Mouse (Mus musculus) heart, postnatal 0 days (tissue): ENCODE results near the gene Phf7. TPM values are rescaled to one million over a fixed set of nuclear protein-coding genes. Genes with fewer than 3 reads are reported as not detected.

Experiments
- ATAC-seq: fragments of 200-750 bp; cut with Nextera tagmentation; 2 replicates; pipeline ENCODE4 v1.8.0; 2017; ENCODE audit warnings: low read depth, moderate number of reproducible peaks, moderate library complexity; ENCODE audit not compliant: insufficient read depth
- DNase-seq: peaks from one replicate; pipeline ENCODE4 v3.0.0-alpha.2; 2016; ENCODE audit warnings: low spot score
- H3K27ac ChIP-seq: fragments of 300-500 bp; sonication (generic); 2 replicates; pipeline ENCODE4 v1.5.1; 2014; ENCODE audit warnings: low read depth, mild to moderate bottlenecking
- H3K27me3 ChIP-seq: fragments of 300-500 bp; sonication (generic); 2 replicates; pipeline ENCODE4 v1.6.1; 2014; ENCODE audit warnings: low read length, mixed read lengths; ENCODE audit not compliant: control insufficient read depth, insufficient read depth
- H3K36me3 ChIP-seq: fragments of 300-500 bp; sonication (generic); replicated peaks from 2 replicates; pipeline ENCODE4 v1.6.1; 2014; ENCODE audit warnings: low read length, mixed read lengths; ENCODE audit not compliant: control insufficient read depth, insufficient read depth
- H3K4me1 ChIP-seq: fragments of 300-500 bp; sonication (generic); 2 replicates; pipeline ENCODE4 v1.6.1; 2014; ENCODE audit warnings: antibody characterized with exemption; ENCODE audit not compliant: control insufficient read depth, insufficient read depth
- H3K4me2 ChIP-seq: fragments of 300-500 bp; sonication (generic); 2 replicates; pipeline ENCODE4 v1.6.1; 2014; ENCODE audit warnings: low read depth, mild to moderate bottlenecking, low read length, moderate library complexity
- H3K4me3 ChIP-seq: fragments of 300-500 bp; sonication (generic); 2 replicates; pipeline ENCODE4 v1.5.1; 2014; ENCODE audit warnings: low read depth, low read length
- H3K9ac ChIP-seq: fragments of 300-500 bp; sonication (generic); replicated peaks from 2 replicates; pipeline ENCODE4 v1.6.1; 2014; ENCODE audit warnings: low read depth, low read length, mixed read lengths
- H3K9me3 ChIP-seq: fragments of 300-500 bp; sonication (generic); replicated peaks from 2 replicates; pipeline ENCODE4 v1.6.1; 2016; ENCODE audit warnings: low read length; ENCODE audit not compliant: control insufficient read depth
- CTCF ChIP-seq: IDR thresholded peaks from 2 replicates; pipeline ENCODE4 v1.5.1; 2016; ENCODE audit warnings: antibody characterized with exemption, control low read depth, low read depth
- EP300 ChIP-seq: IDR thresholded peaks from 2 replicates; pipeline ENCODE4 v1.6.1; 2016; ENCODE audit warnings: antibody characterized with exemption, low read depth
- WGBS: fragments of 180-500 bp; shearing (Covaris S2); extraction: QIAGEN DNeasy Blood & Tissue Kit; methylation state at CpG from one replicate; pipeline ENCODE4 v1.1.7; 2014; 5-methylcytosine and 5-hydroxymethylcytosine counted together
- polyA plus RNA-seq: library from polyadenylated mRNA; unstranded; fragments of >200 nt; fragmentation: Nextera tagmentation; extraction: Ambion mirVana; gene quantifications from 2 replicates; pipeline ENCODE4 v1.2.1, GENCODE M21; 2015
- total RNA-seq: library from RNA; depleted of rRNA; stranded (reverse); fragments of >200 nt; gene quantifications from 2 replicates; pipeline ENCODE4 v1.2.3, GENCODE M21; 2014; ENCODE audit warnings: low replicate concordance

Phf7 gene
- total and polyA plus RNA-seq, 2 experiments from 2014 or later, result 2.1 to 12.5 TPM

DNA sequence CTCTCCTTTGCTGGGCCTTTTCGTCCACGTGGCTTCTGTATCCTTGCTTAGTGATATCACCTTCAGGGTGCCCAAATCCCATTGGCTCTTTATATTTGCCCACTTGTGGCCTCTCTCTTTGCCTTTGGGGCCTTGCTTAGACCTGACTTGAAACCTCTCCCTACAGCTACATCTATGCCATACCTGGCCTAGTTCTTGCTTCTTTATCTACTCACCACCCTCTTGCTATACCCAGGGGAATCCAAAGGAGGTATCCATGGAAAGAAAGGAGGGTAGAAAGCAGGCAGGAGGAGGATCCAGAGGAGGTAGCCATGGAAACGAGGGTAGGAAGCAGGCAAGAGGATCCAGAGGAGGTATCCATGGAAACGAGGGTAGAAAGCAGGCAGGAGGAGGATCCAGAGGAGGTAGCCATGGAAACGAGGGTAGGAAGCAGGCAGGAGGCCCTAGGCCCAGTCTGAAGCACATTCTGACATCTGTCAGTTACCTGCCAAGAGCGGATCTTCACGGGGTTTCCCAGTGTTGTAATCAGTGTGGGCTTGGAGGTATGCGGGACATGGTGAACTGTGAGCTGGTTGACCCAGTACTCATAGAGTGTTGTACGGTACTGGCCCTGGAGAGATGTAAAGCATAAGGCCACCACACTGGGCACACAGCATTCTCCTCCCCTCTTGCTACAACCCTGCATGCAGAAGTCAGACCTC, 17.3 kb upstream of the Phf7 start:
- ATAC-seq, result no peak
- Histone ChIP-seq H3K4me3 (no peak overlapping the region), H3K4me1 (no peaks in the 10 kb centered on the region), H3K27me3 (no peaks in the 10 kb centered on the region), H3K9me3 (no peaks in the 10 kb centered on the region), H3K4me2 (no peak overlapping the region), H3K9ac (no peak overlapping the region), H3K36me3 (no peaks in the 10 kb centered on the region), H3K27ac (no peak overlapping the region)
- no peak for DNase-seq
- 74% methylated on average over 9 of the region's 9 CpGs for WGBS
- TF ChIP-seq CTCF, result no peak
- TF ChIP-seq EP300, result no peak

GRCm38 (mm10) chr14:31267649-31268048, 16.5 kb upstream of the Phf7 start:
- DNase-seq, result no peak
- Histone ChIP-seq H3K9ac (no peak overlapping the region), H3K27ac (no peak overlapping the region), H3K4me3 (no peak overlapping the region), H3K36me3 (no peaks in the 10 kb centered on the region), H3K4me2 (no peak overlapping the region), H3K4me1 (no peaks in the 10 kb centered on the region), H3K9me3 (no peaks in the 10 kb centered on the region), H3K27me3 (no peaks in the 10 kb centered on the region)
- TF ChIP-seq EP300 (no peak), CTCF (no peak)
- ATAC-seq, result no peak
- 87% methylated on average over 11 of the region's 11 CpGs for WGBS

DNA sequence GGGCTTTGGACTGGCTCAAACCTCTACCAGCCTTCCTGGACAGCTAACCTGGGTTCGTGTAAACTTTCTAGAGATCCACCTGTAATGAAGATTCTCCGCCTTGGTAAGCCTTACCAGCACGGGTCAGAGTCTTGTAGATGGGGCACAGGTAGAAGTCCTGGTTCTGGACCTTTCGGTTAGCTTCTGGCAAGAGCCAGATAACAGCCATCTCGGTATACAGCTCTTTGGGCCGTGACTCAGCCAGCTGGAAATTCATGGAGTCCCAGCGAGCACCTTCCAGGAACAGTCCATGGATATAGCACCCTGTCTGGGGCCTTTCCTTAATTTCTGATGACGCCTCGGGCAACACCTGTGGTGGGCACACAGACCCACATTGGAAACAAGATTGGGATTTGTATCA, 9.8 kb upstream of the Phf7 start:
- DNase-seq, result no peak
- Histone ChIP-seq H3K4me2 (no peak overlapping the region), H3K9me3 (no peaks in the 10 kb centered on the region), H3K27me3 (no peaks in the 10 kb centered on the region), H3K27ac (no peak overlapping the region), H3K4me3 (no peak overlapping the region), H3K36me3 (peaks cover 62% of the 10 kb centered on the region), H3K9ac (no peak overlapping the region), H3K4me1 (no peaks in the 10 kb centered on the region)
- WGBS, result 92% methylated on average over 9 of the region's 9 CpGs
- no peak for ATAC-seq
- no peak for TF ChIP-seq CTCF
- no peak for TF ChIP-seq EP300

DNA sequence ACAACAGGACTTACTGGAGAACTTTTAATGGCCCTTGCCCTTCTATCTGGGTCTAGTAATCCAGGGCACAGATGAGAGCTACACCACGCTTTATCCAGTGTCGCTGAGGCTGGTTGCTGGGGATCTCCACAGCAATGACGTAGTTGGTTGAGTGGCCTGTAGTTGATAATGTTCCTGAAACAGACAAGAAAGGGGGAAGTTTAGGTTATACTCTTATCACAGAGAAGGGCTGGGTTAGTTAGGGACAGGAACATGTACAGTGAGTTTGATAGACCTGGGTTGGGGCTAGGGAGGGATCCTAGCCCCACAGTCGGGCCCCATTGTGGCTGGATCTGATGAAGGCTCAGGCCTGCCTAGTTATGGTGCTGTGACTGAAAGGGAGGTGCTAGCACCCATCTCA, 9.3 kb upstream of the Phf7 start:
- peaks cover 67% of the 10 kb centered on the region for H3K36me3 ChIP-seq
- no peak overlapping the region for H3K4me3 ChIP-seq
- no peaks in the 10 kb centered on the region for H3K27me3 ChIP-seq
- H3K4me1 ChIP-seq, result no peaks in the 10 kb centered on the region
- H3K9me3 ChIP-seq, result no peaks in the 10 kb centered on the region
- TF ChIP-seq EP300 (no peak), CTCF (no peak)
- 90% methylated on average over 4 of the region's 4 CpGs for WGBS
- no peak overlapping the region for H3K4me2 ChIP-seq
- DNase-seq (no peak), ATAC-seq (no peak)
- no peak overlapping the region for H3K27ac ChIP-seq
- no peak overlapping the region for H3K9ac ChIP-seq

GRCm38 (mm10) chr14:31258476-31259050, 7.4 kb upstream of the Phf7 start:
- peaks cover 85% of the 10 kb centered on the region for H3K36me3 ChIP-seq
- WGBS, result 92% methylated on average over 14 of the region's 14 CpGs

DNA sequence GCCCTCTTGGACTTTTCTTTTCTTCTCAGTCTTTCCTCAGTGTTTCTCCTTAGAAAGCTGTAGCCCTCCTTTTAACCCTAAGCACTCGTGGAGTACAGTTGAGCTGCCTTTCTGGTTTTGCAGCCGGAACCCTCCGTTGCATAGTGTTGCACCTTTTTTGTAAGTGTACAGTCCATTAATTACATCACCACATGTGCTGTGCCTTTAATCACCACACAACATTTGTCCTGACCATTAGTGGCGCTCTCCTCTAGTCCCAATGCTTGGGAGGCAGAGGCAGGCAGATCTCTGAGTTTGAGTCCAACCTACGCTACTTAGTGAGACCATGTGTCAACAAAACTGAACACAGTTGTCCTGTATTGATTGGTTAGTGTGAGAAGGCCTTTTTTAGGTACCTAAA, 974 bp upstream of the Phf7 start:
- Histone ChIP-seq H3K9me3 (no peaks in the 10 kb centered on the region), H3K9ac (peak overlapping the region; percentile 99), H3K4me3 (peak overlapping the region; percentile 98), H3K4me2 (peak overlapping the region; percentile 89), H3K4me1 (peaks cover 13% of the 10 kb centered on the region), H3K27ac (peak overlapping the region; percentile 87), H3K27me3 (no peaks in the 10 kb centered on the region), H3K36me3 (peaks cover 41% of the 10 kb centered on the region)
- TF ChIP-seq CTCF (no peak; the same call in 1 of the 2 replicates), EP300 (no peak)
- DNase-seq, result no peak
- 83% methylated on average over 5 of the region's 5 CpGs for WGBS
- no peak for ATAC-seq

More at GRCm38 (mm10) chr14:31258476-31259050, 7.4 kb upstream of the Phf7 start:
- Histone ChIP-seq H3K4me3 (no peak overlapping the region), H3K4me1 (no peaks in the 10 kb centered on the region), H3K4me2 (no peak overlapping the region), H3K9me3 (no peaks in the 10 kb centered on the region), H3K27me3 (no peaks in the 10 kb centered on the region), H3K9ac (no peak overlapping the region), H3K27ac (no peak overlapping the region)
- no peak for DNase-seq
- ATAC-seq, result no peak
- no peak for TF ChIP-seq CTCF
- TF ChIP-seq EP300, result no peak
